ENCODE assay signal across 24 mouse cellular contexts in genomic region chr4:88939397-88939796, GRCm38 (mm10). TPM values are rescaled to one million over a fixed set of nuclear protein-coding genes. Genes with fewer than 3 reads are reported as not detected.
"Had no signal": no experiment of that assay in that cellular context is flagged by ENCODE, and none has a peak within 500 bp of the region (broad histone marks: within the 10 kb centered on the region; RNA-seq: fewer than 3 reads in every experiment).

No protein-coding gene starts in this region.

- H3K9me3 ChIP-seq: limb, embryonic 13.5 days; stomach, embryonic 15.5 days had no signal

- H3K36me3 ChIP-seq: limb, embryonic 13.5 days; stomach, embryonic 15.5 days had no signal

- H3K27ac ChIP-seq: limb, embryonic 13.5 days; liver, embryonic 14.5 days had no signal

- DNase-seq: kidney, adult 18-20 months; kidney, postnatal 10 days; kidney, postnatal 4 days; left cerebral cortex, postnatal 4 days; lung, adult 18-20 months; retina, postnatal 1 day; right cerebral cortex, postnatal 4 days; thymus, adult 2 months; thymus, postnatal 25 days had no signal

RNA-seq across cellular contexts. Expression of gene Ifne, which starts 59.4 kb away (rescaled TPM):
- total RNA-seq: layer of hippocampus, adult 2 months; layer of hippocampus, postnatal 10 days; left cerebral cortex, postnatal 10 days; left cerebral cortex, postnatal 4 days; liver, adult 2 months; megakaryocyte-erythroid progenitor cell, adult 5-6 weeks; monocyte, adult 5-6 weeks had no signal
- polyA plus RNA-seq: intestine, embryonic 14.5 days; kidney, embryonic 14.5 days; limb, embryonic 13.5 days; liver, adult 2 months; liver, embryonic 14.5 days; lung, embryonic 16.5 days; neural tube, embryonic 11.5 days; spleen, adult 2 months; stomach, embryonic 15.5 days; testis, adult 2 months; thymus, adult 2 months had no signal
